Mouse (Mus musculus): ENCODE measurements at regions not wholly inside any gene's neighbourhood (a gene's known extent, or its start where the extent isn't known, plus 50 kb on each side); places are given as distances from the start of the nearest gene placed in this dataset.

GRCm38 (mm10) chr3:119976363-119976762 is 192.1 kb upstream of the Ptbp2 start:
- no peak for DNase-seq (ENCODE audit: extremely low spot score, low spot score)

GRCm38 (mm10) chr3:119958799-119959467 is 174.7 kb upstream of the Ptbp2 start:
- DNase-seq (ENCODE audit: extremely low spot score, low spot score) = peak; percentile 26

GRCm38 (mm10) chr3:119957529-119957928 is 173.3 kb upstream of the Ptbp2 start:
- DNase-seq (ENCODE audit: extremely low spot score, low spot score) = no peak

- DNase-seq (ENCODE audit: extremely low spot score, low spot score) = no peak
Measured at GRCm38 (mm10) chr3:119955745-119956615, 171.7 kb upstream of the Ptbp2 start.

GRCm38 (mm10) chr3:119950721-119951120 is 166.5 kb upstream of the Ptbp2 start:
- peak; percentile 6 for DNase-seq (ENCODE audit: extremely low spot score, low spot score)

- no peak for DNase-seq (ENCODE audit: extremely low spot score, low spot score)
Measured at GRCm38 (mm10) chr3:119950070-119950469, 165.8 kb upstream of the Ptbp2 start.

GRCm38 (mm10) chr3:119949620-119950019 is 165.4 kb upstream of the Ptbp2 start:
- peak; percentile 20 for DNase-seq (ENCODE audit: extremely low spot score, low spot score)

GRCm38 (mm10) chr3:119949041-119949470 is 164.8 kb upstream of the Ptbp2 start:
- DNase-seq (ENCODE audit: extremely low spot score, low spot score) = peak; percentile 43

GRCm38 (mm10) chr3:119947126-119947525 is 162.9 kb upstream of the Ptbp2 start:
- peak; percentile 26 for DNase-seq (ENCODE audit: extremely low spot score, low spot score)

GRCm38 (mm10) chr3:119944115-119944514 is 159.8 kb upstream of the Ptbp2 start:
- no peak for DNase-seq (ENCODE audit: extremely low spot score, low spot score)

- DNase-seq (ENCODE audit: extremely low spot score, low spot score) = no peak
Measured at GRCm38 (mm10) chr3:119939091-119939490, 154.8 kb upstream of the Ptbp2 start.

GRCm38 (mm10) chr3:119938425-119938824 is 154.2 kb upstream of the Ptbp2 start:
- DNase-seq (ENCODE audit: extremely low spot score, low spot score) = no peak

- DNase-seq (ENCODE audit: extremely low spot score, low spot score) = no peak
Measured at GRCm38 (mm10) chr3:119936526-119936925, 152.3 kb upstream of the Ptbp2 start.

GRCm38 (mm10) chr3:119933049-119933511 is 148.8 kb upstream of the Ptbp2 start:
- no peak for DNase-seq (ENCODE audit: extremely low spot score, low spot score)

- no peak for DNase-seq (ENCODE audit: extremely low spot score, low spot score)
Measured at GRCm38 (mm10) chr3:119928281-119928680, 144.0 kb upstream of the Ptbp2 start.

GRCm38 (mm10) chr3:119919501-119920141 is 135.4 kb upstream of the Ptbp2 start:
- DNase-seq (ENCODE audit: extremely low spot score, low spot score) = no peak

GRCm38 (mm10) chr3:119915984-119916865 is 132.0 kb upstream of the Ptbp2 start:
- no peak for DNase-seq (ENCODE audit: extremely low spot score, low spot score)

GRCm38 (mm10) chr3:119911532-119911931 is 127.3 kb upstream of the Ptbp2 start:
- DNase-seq (ENCODE audit: extremely low spot score, low spot score) = no peak

GRCm38 (mm10) chr3:119904244-119904643 is 120.0 kb upstream of the Ptbp2 start:
- no peak for DNase-seq (ENCODE audit: extremely low spot score, low spot score)

- no peak for DNase-seq (ENCODE audit: extremely low spot score, low spot score)
Measured at GRCm38 (mm10) chr3:119895141-119895540, 110.9 kb upstream of the Ptbp2 start.

- no peak for DNase-seq (ENCODE audit: extremely low spot score, low spot score)
Measured at GRCm38 (mm10) chr3:119894035-119894434, 109.8 kb upstream of the Ptbp2 start.
